Mouse (Mus musculus) embryonic fibroblast, embryonic 13.5 days (primary cell): ENCODE measurements at regions not wholly inside any gene's neighbourhood (a gene's known extent, or its start where the extent isn't known, plus 50 kb on each side); places are given as distances from the start of the nearest gene placed in this dataset.

Source experiments
- CTCF ChIP-seq: IDR thresholded peaks from 2 replicates; pipeline ENCODE4 v1.5.1; 2011; ENCODE audit warnings: mild to moderate bottlenecking, control low read depth, low read length, moderate library complexity, borderline replicate concordance; ENCODE audit not compliant: insufficient read depth
- POLR2A ChIP-seq: IDR thresholded peaks from 2 replicates; pipeline ENCODE4 v1.6.1; 2011; ENCODE audit warnings: low read depth, mild to moderate bottlenecking, control low read depth, low read length, moderate library complexity

GRCm38 (mm10) chr8:101803561-101803960 is 981.9 kb downstream of the Cdh11 start:
- no peak for TF ChIP-seq CTCF
- TF ChIP-seq POLR2A, result no peak
